ENCODE assay signal across 8 mouse cellular contexts in the genomic region with DNA sequence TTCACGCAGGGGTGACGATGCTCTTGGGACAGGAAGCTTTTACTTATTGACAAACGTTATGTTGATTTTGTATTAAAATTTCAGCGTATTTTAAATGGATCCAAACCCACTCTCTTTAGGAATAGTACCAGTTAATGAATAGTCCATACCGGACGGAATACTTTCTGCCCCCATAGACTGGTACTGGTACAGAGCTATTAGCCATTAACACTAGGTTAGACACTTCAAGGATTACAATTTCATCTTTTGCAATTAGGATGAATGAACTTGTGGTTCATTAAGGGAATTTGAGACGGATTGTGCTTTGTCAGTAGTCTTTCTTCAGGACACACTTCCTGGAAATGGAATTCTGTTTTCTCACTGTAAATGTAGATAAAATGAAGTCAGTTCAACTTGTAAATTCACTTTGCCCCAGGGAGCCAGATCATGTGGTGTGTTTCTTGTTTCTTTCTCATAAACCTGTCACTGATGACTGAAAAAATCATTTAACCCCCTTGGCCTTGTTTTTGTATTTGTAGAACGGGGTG. TPM values are rescaled to one million over a fixed set of nuclear protein-coding genes. Genes with fewer than 3 reads are reported as not detected.
DNase-seq lines count a peak whose midpoint lies in the region; ATAC-seq and TF ChIP-seq lines count a peak whose summit lies in the region.

No protein-coding gene starts in this region.

- no peaks in the 10 kb centered on the region for H3K79me2 ChIP-seq in myocyte (ENCODE audit: control insufficient read depth, insufficient read depth)

- peak overlapping the region; percentile 96 for H3K4me2 ChIP-seq in kidney, postnatal 0 days (ENCODE audit: low read length)
- H3K4me2 ChIP-seq in embryonic facial prominence, embryonic 11.5 days (ENCODE audit: low read depth, low read length) = peak overlapping the region; percentile 97
- peak overlapping the region; percentile 81 for H3K4me2 ChIP-seq in hindbrain, postnatal 0 days (ENCODE audit: low read depth, low read length)
- H3K4me2 ChIP-seq in myocyte (ENCODE audit: low read depth) = peak overlapping the region; percentile 86

- no peaks in the 10 kb centered on the region for H3K4me1 ChIP-seq in kidney, postnatal 0 days (replicated peaks; ENCODE audit: insufficient read depth, low read length)
- no peaks in the 10 kb centered on the region for H3K4me1 ChIP-seq in embryonic facial prominence, embryonic 11.5 days (ENCODE audit: control insufficient read depth, insufficient read depth, low read length)
- H3K4me1 ChIP-seq in hindbrain, postnatal 0 days (ENCODE audit: insufficient read depth, low read length) = no peaks in the 10 kb centered on the region

- no peak for ATAC-seq in kidney, postnatal 0 days (replicated peaks; ENCODE audit: low FRiP score, low read depth)
- 0 out of 2 replicates have a peak, but pooled peaks have one; percentile 14 for ATAC-seq in embryonic facial prominence, embryonic 11.5 days (replicated peaks; ENCODE audit: insufficient number of reproducible peaks, low FRiP score, low TSS enrichment, low read depth)
- no peak for ATAC-seq in hindbrain, postnatal 0 days
- no peak for ATAC-seq in frontal cortex, adult (ENCODE audit: low TSS enrichment)
- ATAC-seq in activated CD4-positive, CD25-positive, alpha-beta regulatory T cell, adult 4 months = no peak

- peak overlapping the region; percentile 86 for H3K9ac ChIP-seq in kidney, postnatal 0 days (ENCODE audit: low read depth, low read length)
- H3K9ac ChIP-seq in embryonic facial prominence, embryonic 11.5 days (replicated peaks; ENCODE audit: low read length) = peak overlapping the region; percentile 77; the same call in 1 of the 2 replicates
- H3K9ac ChIP-seq in hindbrain, postnatal 0 days (replicated peaks; ENCODE audit: low read length) = peak overlapping the region; percentile 86

- H3K36me3 ChIP-seq in kidney, postnatal 0 days (ENCODE audit: insufficient read depth, low read length) = no peaks in the 10 kb centered on the region
- H3K36me3 ChIP-seq in embryonic facial prominence, embryonic 11.5 days (replicated peaks; ENCODE audit: control insufficient read depth, insufficient read depth, low read depth, low read length) = no peaks in the 10 kb centered on the region
- no peaks in the 10 kb centered on the region for H3K36me3 ChIP-seq in hindbrain, postnatal 0 days (ENCODE audit: insufficient read depth, low read length)
- no peaks in the 10 kb centered on the region for H3K36me3 ChIP-seq in myocyte (ENCODE audit: control insufficient read depth, insufficient read depth)

- WGBS in kidney, postnatal 0 days = 9% methylated on average over 8 of the region's 8 CpGs
- 20% methylated on average over 8 of the region's 8 CpGs for WGBS in embryonic facial prominence, embryonic 11.5 days
- 14% methylated on average over 8 of the region's 8 CpGs for WGBS in hindbrain, postnatal 0 days

- H3K9me3 ChIP-seq in kidney, postnatal 0 days (replicated peaks; ENCODE audit: low read length) = no peaks in the 10 kb centered on the region
- no peaks in the 10 kb centered on the region for H3K9me3 ChIP-seq in embryonic facial prominence, embryonic 11.5 days (replicated peaks; ENCODE audit: control insufficient read depth, low read length)
- H3K9me3 ChIP-seq in hindbrain, postnatal 0 days (ENCODE audit: low read length) = no peaks in the 10 kb centered on the region

- no peak for TF ChIP-seq POLR2A in myocyte (IDR thresholded peaks at IDR 0.05; ENCODE audit: insufficient read length, low read depth)

- H3K4me3 ChIP-seq in kidney, postnatal 0 days (replicated peaks; ENCODE audit: low read depth, low read length) = peak overlapping the region; percentile 87
- H3K4me3 ChIP-seq in embryonic facial prominence, embryonic 11.5 days (ENCODE audit: low read depth, low read length) = peak overlapping the region; percentile 84
- peak overlapping the region; percentile 92 for H3K4me3 ChIP-seq in hindbrain, postnatal 0 days (ENCODE audit: low read length)
- H3K4me3 ChIP-seq in myocyte = peak overlapping the region; percentile 39

- TF ChIP-seq CTCF in kidney, postnatal 0 days (IDR thresholded peaks at IDR 0.05; ENCODE audit: low read depth) = no peak
- TF ChIP-seq CTCF in hindbrain, postnatal 0 days (IDR thresholded peaks at IDR 0.05; ENCODE audit: low read depth) = no peak

- H3K27ac ChIP-seq in kidney, postnatal 0 days = peak overlapping the region; percentile 95
- H3K27ac ChIP-seq in embryonic facial prominence, embryonic 11.5 days (replicated peaks; ENCODE audit: low read depth, low read length) = no peak overlapping the region
- peak overlapping the region; percentile 86; the same call in 1 of the 2 replicates for H3K27ac ChIP-seq in hindbrain, postnatal 0 days

- H3ac ChIP-seq in myocyte (ENCODE audit: control insufficient read depth, insufficient read length) = no peak overlapping the region

- no peaks in the 10 kb centered on the region for H3K27me3 ChIP-seq in kidney, postnatal 0 days (ENCODE audit: insufficient read depth, low read length)
- no peaks in the 10 kb centered on the region for H3K27me3 ChIP-seq in embryonic facial prominence, embryonic 11.5 days (ENCODE audit: control insufficient read depth, insufficient read depth, low read length)
- 0 out of 2 replicates have a peak, but pooled peaks cover 3% of the 10 kb centered on the region for H3K27me3 ChIP-seq in hindbrain, postnatal 0 days (ENCODE audit: insufficient read depth, low read length)
- H3K27me3 ChIP-seq in myocyte (ENCODE audit: control insufficient read depth, insufficient read depth, insufficient read length) = peaks cover 6% of the 10 kb centered on the region

- DNase-seq in kidney, postnatal 0 days (ENCODE audit: low spot score) = no peak
- DNase-seq in kidney, postnatal 10 days = no peak
- no peak for DNase-seq in embryonic facial prominence, embryonic 11.5 days (ENCODE audit: low spot score)
- DNase-seq in hindbrain, postnatal 0 days (ENCODE audit: low spot score) = no peak
- DNase-seq in ovary, postnatal 14 days (ENCODE audit: low spot score) = no peak

TF ChIP-seq in myocyte, 11 proteins besides CTCF, POLR2A, EP300 and RAD21:
- TF ChIP-seq REST (IDR thresholded peaks at IDR 0.05; ENCODE audit: insufficient read depth, insufficient read length) (no peak), USF1 (IDR thresholded peaks at IDR 0.05; ENCODE audit: low read depth) (no peak), CEBPB (IDR thresholded peaks at IDR 0.05; ENCODE audit: insufficient read depth, poor library complexity, severe bottlenecking) (no peak), E2F4 (IDR thresholded peaks at IDR 0.05; ENCODE audit: insufficient read depth) (no peak), MYOD1 (IDR thresholded peaks at IDR 0.05; ENCODE audit: control insufficient read depth in 1 of 3, insufficient read length in 2 of 3, low read depth in 2 of 3) (no peak), MYOG (IDR thresholded peaks at IDR 0.05; ENCODE audit: control insufficient read depth in 1 of 3, insufficient read depth in 1 of 3, insufficient read length in 2 of 3, low read depth in 2 of 3) (no peak), POLR2AphosphoS2 (IDR thresholded peaks at IDR 0.05; ENCODE audit: insufficient read length, low read depth) (no peak), TCF12 (IDR thresholded peaks at IDR 0.05; ENCODE audit: insufficient read depth, poor library complexity, severe bottlenecking) (no peak), TCF3 (IDR thresholded peaks at IDR 0.05; ENCODE audit: insufficient read length, low read depth) (no peak), SRF (IDR thresholded peaks at IDR 0.05; ENCODE audit: control insufficient read depth, insufficient read length, low read depth) (no peak), MAX (IDR thresholded peaks at IDR 0.05; ENCODE audit: low read depth) (no peak)

RNA-seq across cellular contexts. Expression of gene Exoc6, which starts 0.9 kb away (rescaled TPM):
- 28.1 and 29.9 TPM in 2 replicates for polyA plus RNA-seq in kidney, postnatal 0 days (2015; fragmentation: Nextera tagmentation; extraction: Ambion mirVana)
- polyA plus RNA-seq in embryonic facial prominence, embryonic 11.5 days (2014; fragmentation: Nextera tagmentation; extraction: Ambion mirVana) = 10.3 and 10.7 TPM in 2 replicates
- total RNA-seq in hindbrain, postnatal 0 days (2014; rRNA removed) = 18.4 and 18.9 TPM in 2 replicates
- 18.6 and 18.8 TPM in 2 replicates for polyA plus RNA-seq in hindbrain, postnatal 0 days (2015; fragmentation: Nextera tagmentation; extraction: Ambion mirVana)
- 4.5 TPM for polyA plus RNA-seq in myocyte (2012; fragmentation: generic; extraction: Trizol)
- 10 to 100 TPM; 34.9 to 37.6 TPM for polyA plus RNA-seq in activated CD4-positive, CD25-positive, alpha-beta regulatory T cell, adult 4 months (2017; shearing (Covaris generic))

Comparison
In these comparisons a context has a peak if more than half of its experiments do, and no peak if none do; other contexts are left out.
1. H3K4me3 ChIP-seq: peak in every context shown above with its lines; median percentile 92 in hindbrain, postnatal 0 days; 87 in kidney, postnatal 0 days; 84 in embryonic facial prominence, embryonic 11.5 days; 39 in myocyte.